18 mouse cellular contexts compared by ENCODE assay signal in the genomic region with DNA sequence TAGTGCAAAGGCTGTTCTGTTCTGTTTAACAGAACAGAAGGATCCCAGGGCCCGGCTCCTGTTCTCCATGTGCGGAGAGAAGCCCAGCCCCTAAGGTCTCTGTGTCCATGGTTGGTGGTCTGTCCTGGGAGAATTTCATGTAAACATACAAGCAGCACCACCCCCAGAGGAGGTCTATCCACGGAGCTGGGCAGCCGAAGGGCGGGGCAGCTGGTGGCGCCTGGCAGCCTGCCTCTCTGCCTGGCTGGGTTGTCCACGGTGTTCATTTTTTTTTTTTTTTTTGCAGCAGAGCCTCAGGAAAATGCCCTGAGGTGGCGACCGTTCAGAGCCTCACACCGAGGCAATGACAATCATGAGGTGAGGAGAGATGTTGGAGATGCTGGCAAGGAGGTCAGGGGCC. TPM values are rescaled to one million over a fixed set of nuclear protein-coding genes. Genes with fewer than 3 reads are reported as not detected.
DNase-seq lines count a peak whose midpoint lies in the region; ATAC-seq and TF ChIP-seq lines count a peak whose summit lies in the region.
"Had no signal": no experiment of that assay in that cellular context is flagged by ENCODE, and none has a peak within 500 bp of the region (broad histone marks: within the 10 kb centered on the region; RNA-seq: fewer than 3 reads in every experiment).

No protein-coding gene starts in this region.

- no peaks in the 10 kb centered on the region for H3K9me3 ChIP-seq in lung, embryonic 14.5 days (ENCODE audit: low read depth, low read length)
- H3K9me3 ChIP-seq: heart, embryonic 13.5 days; limb, embryonic 12.5 days; liver, embryonic 15.5 days; neural tube, embryonic 12.5 days had no signal

- no peak overlapping the region for H3K4me3 ChIP-seq in lung, embryonic 14.5 days (ENCODE audit: low read depth, low read length)
- H3K4me3 ChIP-seq: heart, embryonic 13.5 days; limb, embryonic 12.5 days; liver, embryonic 15.5 days; neural tube, embryonic 12.5 days had no signal

- 0 out of 2 replicates have a peak overlapping the region, but pooled peaks have one; percentile 20 for H3K27ac ChIP-seq in lung, embryonic 14.5 days (ENCODE audit: low read depth)
- H3K27ac ChIP-seq: heart, embryonic 13.5 days; limb, embryonic 12.5 days; liver, embryonic 15.5 days; macrophage; neural tube, embryonic 12.5 days had no signal

- no peak for DNase-seq in frontal cortex, postnatal 36 days (ENCODE audit: low spot score in 2 of 2)
- no peak for DNase-seq in lung, embryonic 14.5 days
- no peak for DNase-seq in lung, adult 18-20 months
- peak; percentile 9 for DNase-seq in NIH3T3 (ENCODE audit: low read depth)
- peak; percentile 81 for DNase-seq in cerebellum, postnatal 10 days
- no peak for DNase-seq in kidney, adult 8-10 months
- DNase-seq in layer of hippocampus, adult 9-10 months (ENCODE audit: low spot score) = no peak
- DNase-seq: adrenal gland, postnatal 10 days; gastrocnemius, postnatal 36 days had no signal

- WGBS in lung, embryonic 14.5 days = 35% methylated on average over 10 of the region's 10 CpGs

- H3K9ac ChIP-seq in lung, embryonic 14.5 days = no peak overlapping the region
- H3K9ac ChIP-seq: heart, embryonic 13.5 days; limb, embryonic 12.5 days; liver, embryonic 15.5 days; neural tube, embryonic 12.5 days had no signal

- no peak overlapping the region for H3K4me2 ChIP-seq in lung, embryonic 14.5 days
- H3K4me2 ChIP-seq: heart, embryonic 13.5 days; limb, embryonic 12.5 days; liver, embryonic 15.5 days; neural tube, embryonic 12.5 days had no signal

- H3K4me1 ChIP-seq in lung, embryonic 14.5 days (ENCODE audit: insufficient read depth) = no peaks in the 10 kb centered on the region
- H3K4me1 ChIP-seq: heart, embryonic 13.5 days; limb, embryonic 12.5 days; liver, embryonic 15.5 days; neural tube, embryonic 12.5 days had no signal

- H3K36me3 ChIP-seq in lung, embryonic 14.5 days (ENCODE audit: insufficient read depth) = peaks cover 98% of the 10 kb centered on the region

- 0 out of 2 replicates have a peak, but pooled peaks have one; percentile 21 for ATAC-seq in frontal cortex, adult (ENCODE audit: low TSS enrichment)
- no peak for ATAC-seq in lung, embryonic 14.5 days (ENCODE audit: insufficient read depth)

- no peak for TF ChIP-seq CTCF in lung, embryonic 14.5 days (IDR thresholded peaks at IDR 0.05; ENCODE audit: low read depth)

- H3K27me3 ChIP-seq in lung, embryonic 14.5 days (ENCODE audit: insufficient read depth, low read length) = no peaks in the 10 kb centered on the region
- H3K27me3 ChIP-seq: heart, embryonic 13.5 days; limb, embryonic 12.5 days; liver, embryonic 15.5 days; neural tube, embryonic 12.5 days had no signal

RNA-seq across cellular contexts. Expression of a gene that starts 24.1 kb away (rescaled TPM):
- polyA plus RNA-seq in lung, embryonic 14.5 days (2014; fragmentation: Nextera tagmentation; extraction: Ambion mirVana) = 27.2 and 30.6 TPM in 2 replicates

RNA-seq across cellular contexts. Expression of a gene that starts 32.7 kb away (rescaled TPM):
- polyA plus RNA-seq in lung, embryonic 14.5 days (2014; fragmentation: Nextera tagmentation; extraction: Ambion mirVana) = not detected in 2 replicates
- polyA plus RNA-seq: C2C12; heart, embryonic 13.5 days; intestine, embryonic 14.5 days; limb, embryonic 12.5 days; liver, embryonic 15.5 days; macrophage; neural tube, embryonic 12.5 days; thymus, postnatal 0 days had no signal

RNA-seq across cellular contexts. Expression of a gene that starts 48.0 kb away (rescaled TPM):
- 0.80 and 3.2 TPM in 2 replicates for polyA plus RNA-seq in lung, embryonic 14.5 days (2014; fragmentation: Nextera tagmentation; extraction: Ambion mirVana)
- polyA plus RNA-seq: limb, embryonic 12.5 days; macrophage; neural tube, embryonic 12.5 days; thymus, postnatal 0 days had no signal

RNA-seq across cellular contexts. Expression of a gene that starts 52.8 kb away (rescaled TPM):
- not detected in 2 replicates for polyA plus RNA-seq in lung, embryonic 14.5 days (2014; fragmentation: Nextera tagmentation; extraction: Ambion mirVana)
- polyA plus RNA-seq: C2C12; limb, embryonic 12.5 days; liver, embryonic 15.5 days; macrophage; neural tube, embryonic 12.5 days; thymus, postnatal 0 days had no signal

Comparison
In these comparisons a context has a peak if more than half of its experiments do, and no peak if none do; other contexts are left out.
1. DNase-seq: peak in NIH3T3 (single experiment) and cerebellum, postnatal 10 days (2 of 2); none in frontal cortex, postnatal 36 days (0 of 2), lung, embryonic 14.5 days (single experiment), lung, adult 18-20 months (0 of 2), kidney, adult 8-10 months (0 of 2) and layer of hippocampus, adult 9-10 months (single experiment).